Mouse (Mus musculus) limb, embryonic 14.5 days (tissue): ENCODE data around the gene Catsper2. TPM values are rescaled to one million over a fixed set of nuclear protein-coding genes. Genes with fewer than 3 reads are reported as not detected.
"Not testable (repeated sequence)": the region's sequence is repeated elsewhere in the genome, so short reads cannot be mapped to it uniquely, and the experiment has no call there.

Source experiments
- ATAC-seq: fragments of 200-750 bp; cut with Nextera tagmentation; 2 replicates; pipeline ENCODE4 v1.8.0; 2017; ENCODE audit warnings: low read depth, moderate number of reproducible peaks, moderate TSS enrichment; ENCODE audit not compliant: low FRiP score
- DNase-seq: peaks from one replicate; pipeline ENCODE4 v3.0.0-alpha.2; 2015; ENCODE audit warnings: low spot score
- H3K27ac ChIP-seq: fragments of 300-500 bp; sonication (generic); replicated peaks from 2 replicates; pipeline ENCODE4 v1.5.1; 2014; ENCODE audit warnings: low read depth, mild to moderate bottlenecking, low read length, moderate library complexity, mixed read lengths
- H3K27me3 ChIP-seq: fragments of 300-500 bp; sonication (generic); 2 replicates; pipeline ENCODE4 v1.6.1; 2014; ENCODE audit warnings: low read length, mixed read lengths; ENCODE audit not compliant: control insufficient read depth, insufficient read depth
- H3K36me3 ChIP-seq: fragments of 300-500 bp; sonication (generic); 2 replicates; pipeline ENCODE4 v1.6.1; 2014; ENCODE audit warnings: mild to moderate bottlenecking, low read length, moderate library complexity, mixed read lengths; ENCODE audit not compliant: control insufficient read depth, insufficient read depth
- H3K4me1 ChIP-seq: fragments of 300-500 bp; sonication (generic); 2 replicates; pipeline ENCODE4 v1.6.1; 2014; ENCODE audit warnings: antibody characterized with exemption, low read length, mixed read lengths; ENCODE audit not compliant: control insufficient read depth, insufficient read depth
- H3K4me2 ChIP-seq: fragments of 300-500 bp; sonication (generic); replicated peaks from 2 replicates; pipeline ENCODE4 v1.6.1; 2014; ENCODE audit warnings: low read depth, mild to moderate bottlenecking, low read length, moderate library complexity; ENCODE audit not compliant: severe bottlenecking
- H3K4me3 ChIP-seq: fragments of 300-500 bp; sonication (generic); replicated peaks from 2 replicates; pipeline ENCODE4 v1.5.1; 2014; ENCODE audit warnings: low read length
- H3K9ac ChIP-seq: fragments of 300-500 bp; sonication (generic); 2 replicates; pipeline ENCODE4 v1.6.1; 2014; ENCODE audit warnings: mild to moderate bottlenecking, low read depth, low read length, moderate library complexity; ENCODE audit not compliant: severe bottlenecking
- H3K9me3 ChIP-seq: fragments of 300-500 bp; sonication (generic); 2 replicates; pipeline ENCODE4 v1.6.1; 2016; ENCODE audit warnings: low read length; ENCODE audit not compliant: control insufficient read depth
- POLR2A ChIP-seq: fragments of 200-500 bp; IDR thresholded peaks from 2 replicates; pipeline ENCODE4 v1.8.0; 2012; ENCODE audit warnings: inconsistent platforms, mild to moderate bottlenecking, moderate library complexity, borderline replicate concordance; ENCODE audit not compliant: insufficient read depth, insufficient read length; ENCODE audit errors: extremely low read depth
- WGBS: fragments of 180-500 bp; shearing (Covaris S2); extraction: QIAGEN DNeasy Blood & Tissue Kit; methylation state at CpG from one replicate; pipeline ENCODE4 v1.1.7; 2014; 5-methylcytosine and 5-hydroxymethylcytosine counted together
- polyA plus RNA-seq, 2 experiments: library from polyadenylated mRNA; depleted of rRNA in 1 of 2; stranded (reverse) in 1 of 2; unstranded in 1 of 2; fragments of >200 nt; fragmentation: Nextera tagmentation in 1 of 2; extraction: Ambion mirVana in 1 of 2; gene quantifications; 2 replicates each; pipeline versions ENCODE4 v1.2.1 to v1.2.3; 2012 to 2014

Catsper2 gene
- polyA plus RNA-seq, 2 experiments = 1.7 to 4.1 TPM

DNA sequence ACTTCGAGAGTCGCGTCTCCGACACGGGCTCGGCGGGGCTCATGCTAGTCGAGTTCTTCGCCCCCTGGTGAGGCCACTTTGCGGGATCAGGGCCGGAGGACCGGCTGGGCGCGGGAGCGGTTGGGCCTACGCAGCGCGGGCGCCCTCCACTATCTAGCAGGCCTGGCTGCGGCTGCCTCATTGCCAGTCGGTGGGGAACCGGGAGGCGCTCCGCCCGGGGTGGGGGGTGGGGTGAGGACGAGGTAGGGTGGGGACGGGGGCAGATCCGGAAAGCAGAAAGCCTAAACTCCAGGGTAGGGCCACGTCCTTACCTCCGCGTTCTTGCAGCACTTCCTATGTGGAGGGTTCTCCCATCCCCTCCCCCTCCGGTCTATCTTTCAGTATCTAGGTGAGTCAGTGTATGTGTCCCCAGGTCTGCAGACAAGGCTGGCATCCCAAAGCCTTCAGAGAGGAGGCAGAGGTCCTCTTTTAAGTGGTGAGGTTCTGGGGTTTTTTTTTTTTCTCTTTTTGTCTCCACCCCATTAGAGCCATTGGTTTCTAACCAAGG lies 620 bp upstream of the Catsper2 start:
- H3K27me3 ChIP-seq = no peaks in the 10 kb centered on the region
- ATAC-seq = peak; percentile 14
- no peaks in the 10 kb centered on the region for H3K9me3 ChIP-seq
- DNase-seq = peak; percentile 22
- H3K9ac ChIP-seq = peak overlapping the region; percentile 97
- H3K36me3 ChIP-seq = peaks cover 33% of the 10 kb centered on the region
- 0% methylated on average over 28 of the region's 32 CpGs for WGBS
- H3K4me2 ChIP-seq = peak overlapping the region; percentile 66
- peak overlapping the region; percentile 97 for H3K27ac ChIP-seq
- peak overlapping the region; percentile 66 for H3K4me3 ChIP-seq
- H3K4me1 ChIP-seq = peaks cover 18% of the 10 kb centered on the region
- no peak for TF ChIP-seq POLR2A

DNA sequence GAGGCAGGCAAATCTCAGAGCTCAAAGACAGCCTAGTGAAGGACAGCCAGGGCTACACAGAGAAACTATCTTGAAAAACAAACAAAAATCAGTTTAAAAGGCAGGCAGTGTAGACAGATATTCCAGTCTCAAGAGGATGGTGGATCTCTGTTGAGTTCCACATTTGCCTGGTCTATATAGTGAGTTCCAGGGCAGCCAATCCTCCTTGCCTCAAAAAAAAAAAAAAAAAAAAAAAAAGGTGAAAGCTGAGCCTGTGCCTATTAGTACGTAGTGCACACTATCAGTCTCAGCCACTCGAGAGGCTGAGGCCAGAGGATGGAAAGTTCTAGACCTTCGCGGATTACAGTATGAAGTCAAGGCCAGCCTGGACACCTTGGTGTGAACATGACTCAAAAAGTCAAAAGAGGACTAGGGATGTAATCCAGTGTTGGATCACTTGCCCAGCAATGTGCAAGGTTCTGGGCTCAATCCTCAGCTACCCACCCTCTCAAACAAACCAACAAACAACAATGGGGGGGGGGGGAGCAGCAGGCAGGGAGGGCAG lies 677 bp downstream of the Catsper2 start:
- DNase-seq (peak; percentile 11), ATAC-seq (no peak)
- Histone ChIP-seq H3K4me3 (peak overlapping the region; percentile 66), H3K27ac (peak overlapping the region; percentile 97), H3K4me2 (peak overlapping the region; percentile 74), H3K4me1 (peaks cover 18% of the 10 kb centered on the region), H3K9me3 (no peaks in the 10 kb centered on the region), H3K36me3 (peaks cover 20% of the 10 kb centered on the region), H3K27me3 (no peaks in the 10 kb centered on the region), H3K9ac (peak overlapping the region; percentile 97)
- WGBS = 14% methylated on average over 4 of the region's 4 CpGs
- no peak for TF ChIP-seq POLR2A

DNA sequence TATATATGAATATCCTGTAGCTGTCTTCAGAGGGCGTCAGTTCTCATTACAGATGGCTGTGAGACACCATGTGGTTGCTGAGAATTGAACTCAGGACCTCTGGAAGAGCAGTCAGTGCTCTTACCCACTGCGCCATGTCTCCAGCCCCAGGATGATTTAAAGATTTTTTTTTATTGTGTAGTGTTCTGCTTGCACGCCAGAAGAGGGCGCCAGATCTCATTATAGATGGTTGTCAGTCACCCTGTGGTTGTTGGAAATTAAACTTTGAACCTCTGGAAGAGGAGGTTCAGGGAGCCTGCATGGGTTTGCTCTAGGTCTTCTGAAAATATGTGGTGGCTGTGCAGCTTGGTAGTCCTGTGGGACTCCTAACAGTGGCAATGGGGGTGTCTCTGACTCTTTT lies 5.4 kb downstream of the Catsper2 start:
- TF ChIP-seq POLR2A = no peak
- 33% methylated on average over 4 of the region's 4 CpGs for WGBS
- Histone ChIP-seq H3K9ac (no peak overlapping the region), H3K27ac (no peak overlapping the region), H3K9me3 (no peaks in the 10 kb centered on the region), H3K27me3 (no peaks in the 10 kb centered on the region), H3K36me3 (no peaks in the 10 kb centered on the region; the same call in 1 of the 2 replicates), H3K4me1 (peaks cover 3% of the 10 kb centered on the region), H3K4me2 (no peak overlapping the region), H3K4me3 (no peak overlapping the region)
- DNase-seq = no peak
- ATAC-seq = no peak

- H3K27me3 ChIP-seq = no peaks in the 10 kb centered on the region
- H3K4me3 ChIP-seq = no peak overlapping the region
- no peaks in the 10 kb centered on the region for H3K4me1 ChIP-seq
- no peak overlapping the region for H3K9ac ChIP-seq
- H3K36me3 ChIP-seq = no peaks in the 10 kb centered on the region
- H3K4me2 ChIP-seq = no peak overlapping the region
- ATAC-seq (no peak), DNase-seq (no peak)
- no peak for TF ChIP-seq POLR2A
- H3K9me3 ChIP-seq = no peaks in the 10 kb centered on the region
- H3K27ac ChIP-seq = no peak overlapping the region
Measured at GRCm38 (mm10) chr2:121403296-121403695, 10.3 kb downstream of the Catsper2 start.

- DNase-seq (peak; percentile 93), ATAC-seq (no peak)
- H3K27ac ChIP-seq = no peak overlapping the region
- WGBS = 19% methylated on average over 8 of the region's 8 CpGs
- H3K4me1 ChIP-seq = no peaks in the 10 kb centered on the region
- TF ChIP-seq POLR2A = no peak
- H3K9me3 ChIP-seq = no peaks in the 10 kb centered on the region
- no peaks in the 10 kb centered on the region for H3K36me3 ChIP-seq
- no peak overlapping the region for H3K9ac ChIP-seq
- no peak overlapping the region for H3K4me2 ChIP-seq
- no peak overlapping the region for H3K4me3 ChIP-seq
- no peaks in the 10 kb centered on the region for H3K27me3 ChIP-seq
Measured at GRCm38 (mm10) chr2:121396624-121397023, 17.0 kb downstream of the Catsper2 start.

DNA sequence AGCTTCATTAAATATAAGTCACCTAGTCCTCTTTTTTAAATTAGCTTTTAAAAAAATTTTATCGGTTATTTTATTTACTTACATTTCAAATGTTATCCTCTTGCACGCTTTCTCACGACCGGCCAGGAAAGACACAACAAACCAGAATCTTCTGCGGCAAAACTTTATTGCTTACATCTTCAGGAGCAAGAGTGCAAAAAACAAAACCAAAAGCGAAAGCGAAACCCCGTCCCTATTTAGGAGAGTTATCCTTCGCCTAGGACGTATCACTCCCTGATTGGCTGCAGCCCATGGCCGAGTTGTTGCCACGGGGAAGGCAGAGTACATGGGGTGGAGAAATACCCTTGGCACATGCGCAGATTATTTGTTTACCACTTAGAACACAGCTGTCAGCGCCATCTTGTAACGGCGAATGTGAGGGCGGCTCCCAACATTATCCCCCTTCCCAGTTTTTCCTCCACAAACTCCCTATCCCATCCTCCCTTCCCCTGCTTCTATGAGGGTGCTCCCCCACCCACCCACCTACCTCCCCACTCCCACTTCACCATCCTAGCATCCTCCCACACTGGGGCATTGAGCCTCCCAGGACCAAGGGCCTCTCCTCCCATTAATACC lies 26.5 kb downstream of the Catsper2 start, which contains the start of gene Strc:
Gene Strc, minus strand, starts transcription at position 208 of the 615 bp plus-strand sequence.
- H3K4me3 ChIP-seq, H3K4me2 ChIP-seq, H3K9me3 ChIP-seq, H3K9ac ChIP-seq, H3K4me1 ChIP-seq, H3K27ac ChIP-seq, ATAC-seq, H3K36me3 ChIP-seq, H3K27me3 ChIP-seq, DNase-seq: not testable (repeated sequence)
- WGBS = 91% methylated on average over 14 of the region's 17 CpGs
